Mouse (Mus musculus) 416B (cell line): ENCODE data around the gene A130010J15Rik.

Experiments
- DNase-seq: peaks from one replicate; pipeline ENCODE4 v3.0.0; 2011; ENCODE audit warnings: low read depth

Gene A130010J15Rik

DNA sequence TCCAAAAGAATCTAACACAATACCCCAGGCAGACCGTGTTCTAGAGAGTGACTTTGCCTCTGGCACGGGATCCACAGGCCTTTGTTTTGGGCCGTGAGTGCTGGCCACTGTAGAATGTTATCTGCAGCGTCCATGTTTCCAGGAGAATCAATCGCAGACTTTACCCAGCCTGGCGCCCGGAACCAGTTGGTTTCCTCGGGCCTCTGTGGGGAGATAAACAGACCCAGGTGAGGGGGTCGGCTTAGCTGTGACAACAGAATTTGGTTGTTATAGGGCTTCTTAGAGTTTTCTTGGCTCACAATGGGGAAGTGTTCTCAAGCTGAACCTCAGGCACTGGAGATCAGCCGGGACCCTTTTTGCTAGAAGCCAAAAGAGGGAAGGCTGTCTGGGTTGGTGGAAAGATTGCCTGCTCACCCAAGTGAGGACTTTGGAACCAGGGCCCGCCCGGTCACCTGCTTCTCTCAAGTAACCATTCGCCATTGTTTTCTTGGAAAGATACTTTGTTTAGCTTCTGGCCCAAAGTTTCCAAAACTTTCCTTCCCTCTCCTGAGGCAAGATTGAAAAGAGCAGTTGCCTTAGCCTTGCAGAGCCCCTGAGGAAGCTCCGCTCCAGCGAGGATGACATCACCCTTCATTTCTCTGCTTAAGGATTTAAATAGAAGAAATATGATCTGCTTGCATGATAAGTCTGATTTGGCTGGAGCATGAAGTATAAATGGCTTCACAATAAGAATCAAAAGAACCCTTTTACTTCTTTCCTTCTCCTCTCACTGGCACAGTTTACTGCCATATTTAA lies 11.3 kb upstream of the A130010J15Rik start:
- no peak for DNase-seq

DNA sequence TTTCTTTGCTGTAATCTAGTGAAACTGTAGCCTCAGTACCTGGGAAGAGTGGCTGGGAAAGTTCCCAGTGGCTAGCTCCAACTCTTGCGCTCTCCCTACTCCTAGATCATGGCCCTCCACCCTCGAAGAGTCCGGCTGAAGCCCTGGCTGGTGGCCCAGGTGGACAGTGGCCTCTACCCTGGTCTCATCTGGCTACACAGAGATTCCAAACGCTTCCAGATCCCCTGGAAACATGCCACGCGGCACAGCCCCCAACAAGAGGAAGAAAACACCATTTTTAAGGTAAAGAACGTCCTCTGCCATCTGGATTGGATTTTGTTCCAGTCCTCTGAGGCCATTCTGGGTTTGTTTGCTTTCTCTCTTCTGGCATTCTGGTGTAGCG lies 10.7 kb upstream of the A130010J15Rik start:
- no peak for DNase-seq

DNA sequence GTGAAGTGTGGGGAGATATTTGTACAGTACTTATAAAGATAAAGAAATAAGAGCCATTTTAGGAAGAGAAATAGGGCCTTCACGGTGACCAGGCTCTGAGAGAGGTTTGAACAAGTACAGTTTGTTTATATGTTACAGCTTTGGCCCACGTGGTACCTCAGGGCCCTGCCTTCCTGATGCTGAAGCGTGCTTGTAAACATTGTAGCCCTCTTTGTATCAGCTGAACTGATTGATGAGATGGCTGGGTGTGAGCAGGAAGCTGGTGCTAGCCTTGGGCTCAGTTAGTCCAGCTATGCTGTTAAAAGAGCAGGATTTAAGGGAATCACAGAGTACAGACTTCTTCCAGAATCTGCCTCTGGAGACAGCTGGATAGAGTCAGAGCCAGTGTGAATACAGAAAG lies 8.7 kb upstream of the A130010J15Rik start:
- DNase-seq, result no peak

DNA sequence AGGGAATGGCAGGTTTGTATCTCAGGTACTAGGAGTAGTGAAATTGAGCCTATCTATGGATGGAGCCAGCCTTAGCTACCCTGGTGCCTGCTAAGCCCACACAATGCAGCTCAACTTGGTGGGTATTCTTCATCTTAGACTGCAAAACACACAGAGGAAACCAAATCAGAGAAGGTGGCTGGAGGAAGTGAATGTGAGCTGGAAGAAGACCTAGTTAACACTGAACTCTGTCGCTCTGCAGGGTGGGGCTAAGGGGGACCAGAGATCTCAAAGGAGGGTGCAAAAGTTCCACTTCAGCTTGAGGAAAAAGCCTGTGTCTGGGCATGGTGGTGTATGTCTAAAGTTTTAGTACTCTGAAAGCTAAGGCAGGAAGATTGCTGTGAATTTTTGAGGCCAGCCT lies 8.2 kb upstream of the A130010J15Rik start:
- DNase-seq, result no peak

DNA sequence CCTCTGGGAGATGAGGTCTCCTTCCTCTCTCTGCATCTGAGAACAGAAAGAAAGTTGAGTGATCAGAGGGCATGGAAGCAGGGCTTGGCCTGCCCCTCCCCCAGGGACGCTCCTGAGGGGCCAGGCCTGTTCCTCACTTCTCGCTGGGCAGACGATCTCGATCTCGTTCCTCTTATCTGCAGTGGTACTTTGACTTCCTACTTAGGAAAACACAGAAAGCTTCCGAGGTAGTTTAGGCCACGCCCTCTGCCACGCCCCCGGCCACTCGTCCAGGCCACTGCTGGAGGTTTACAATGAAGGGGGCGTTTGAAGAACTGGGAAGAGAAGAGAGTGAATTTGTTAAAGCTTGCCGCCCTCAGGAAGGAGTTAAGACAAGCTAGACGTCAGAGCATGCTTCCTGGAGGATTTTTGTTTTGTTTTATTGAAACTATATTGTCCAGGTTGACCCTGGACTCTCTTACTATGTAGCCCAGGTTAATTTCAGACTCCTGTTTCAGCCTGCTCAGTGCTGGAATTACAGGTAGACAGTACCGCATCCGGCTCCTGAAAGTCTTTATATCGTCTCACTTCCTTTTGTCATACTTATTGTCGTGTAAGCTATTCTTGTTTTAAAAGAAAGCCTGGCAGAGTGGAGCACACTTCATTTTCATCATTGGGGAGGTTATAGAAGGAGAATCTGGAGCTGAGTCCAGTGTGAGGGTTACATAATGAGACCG lies 7.4 kb upstream of the A130010J15Rik start:
- peak; percentile 93 for DNase-seq

DNA sequence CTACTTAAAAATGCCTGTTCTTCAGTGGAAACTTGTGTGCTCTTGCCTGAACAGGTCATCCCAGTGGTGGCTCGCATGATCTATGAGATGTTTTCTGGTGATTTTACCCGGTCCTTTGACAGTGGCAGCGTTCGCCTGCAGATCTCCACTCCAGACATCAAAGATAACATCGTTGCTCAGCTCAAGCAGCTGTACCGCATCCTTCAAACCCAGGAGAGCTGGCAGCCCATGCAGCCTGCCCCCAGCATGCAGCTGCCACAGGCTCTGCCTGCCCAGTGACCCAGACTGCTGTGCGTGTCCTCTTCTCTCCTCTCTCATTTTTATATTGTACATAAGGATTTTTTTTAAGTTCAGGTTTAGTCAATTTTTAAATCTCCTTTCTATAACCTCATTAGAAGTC lies 1.4 kb downstream of the A130010J15Rik start:
- no peak for DNase-seq

DNA sequence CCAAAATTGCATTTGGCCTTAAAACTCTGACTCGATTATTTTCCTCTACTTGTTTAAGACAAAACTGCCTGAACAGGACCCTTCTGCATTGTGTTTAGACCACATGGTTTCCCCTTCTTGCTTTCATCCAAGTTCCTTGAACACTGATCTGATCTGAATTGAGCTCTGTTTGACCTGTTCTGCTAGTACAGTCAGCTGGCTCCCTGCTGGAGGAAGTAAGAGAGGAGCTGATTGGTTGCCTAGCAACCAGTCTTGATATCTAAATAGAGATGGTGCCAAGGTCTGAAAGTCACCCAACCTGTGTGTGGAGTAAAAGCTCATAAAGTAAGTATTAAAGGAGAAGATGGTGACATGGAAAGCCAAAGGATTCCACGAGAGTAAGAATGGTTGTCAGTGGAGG lies 2.0 kb downstream of the A130010J15Rik start:
- DNase-seq, result no peak

DNA sequence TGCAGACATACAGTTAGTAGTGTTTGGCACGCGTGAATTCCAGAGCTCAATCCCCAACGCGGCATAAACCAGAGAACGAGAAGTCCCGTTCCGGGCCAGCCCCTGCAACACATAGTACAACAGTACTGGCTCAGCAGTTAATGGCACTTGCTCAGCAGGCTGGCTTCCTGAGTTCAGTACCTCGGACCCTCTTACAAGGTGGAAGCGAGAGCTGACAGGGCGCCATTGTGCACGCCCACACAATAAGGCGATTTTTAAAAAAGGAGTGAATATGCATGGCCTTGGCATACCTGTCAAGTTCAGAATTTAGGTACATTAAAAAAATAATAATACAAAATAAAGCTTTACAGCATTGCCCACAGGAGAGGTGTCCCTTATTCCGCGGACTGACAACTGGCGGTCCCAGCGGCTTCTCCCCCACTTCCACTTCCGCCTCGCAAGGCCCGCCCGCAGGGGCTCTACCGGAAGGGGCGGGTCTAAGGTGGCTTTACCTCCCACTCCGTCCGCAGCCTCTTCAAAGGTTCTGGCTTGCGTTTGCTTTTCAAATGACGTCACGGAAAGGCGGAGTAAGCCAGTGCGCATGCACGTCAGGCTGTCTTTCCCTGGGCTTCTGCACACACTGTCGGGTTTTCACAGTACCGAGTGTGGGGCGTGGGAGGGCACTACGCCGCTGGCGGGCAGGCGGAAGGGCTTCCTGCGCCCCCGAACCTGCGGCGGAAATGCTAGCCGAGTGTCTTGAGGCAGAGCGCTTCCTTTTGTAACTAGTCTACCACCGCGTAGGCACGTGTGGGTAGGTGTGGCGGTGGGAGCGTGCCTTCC lies 5.4 kb downstream of the A130010J15Rik start:
- DNase-seq, result peak; percentile 99

DNA sequence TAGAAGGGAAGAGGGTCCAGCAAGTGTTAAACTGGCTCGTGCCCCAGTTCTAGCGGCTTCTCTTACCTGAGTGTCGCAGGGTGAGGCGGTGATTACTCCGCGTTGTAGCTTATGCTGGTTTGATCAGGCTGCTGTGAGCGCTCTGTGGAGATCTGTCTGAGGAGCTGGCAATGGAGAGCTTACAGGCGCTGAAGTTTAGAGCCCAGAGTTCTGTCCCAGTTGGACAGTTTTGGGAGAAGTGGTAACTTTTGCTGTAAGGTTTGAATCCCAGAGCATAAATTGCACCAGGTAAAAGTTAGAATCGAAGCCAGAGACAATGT lies 5.9 kb downstream of the A130010J15Rik start:
- DNase-seq, result no peak

DNA sequence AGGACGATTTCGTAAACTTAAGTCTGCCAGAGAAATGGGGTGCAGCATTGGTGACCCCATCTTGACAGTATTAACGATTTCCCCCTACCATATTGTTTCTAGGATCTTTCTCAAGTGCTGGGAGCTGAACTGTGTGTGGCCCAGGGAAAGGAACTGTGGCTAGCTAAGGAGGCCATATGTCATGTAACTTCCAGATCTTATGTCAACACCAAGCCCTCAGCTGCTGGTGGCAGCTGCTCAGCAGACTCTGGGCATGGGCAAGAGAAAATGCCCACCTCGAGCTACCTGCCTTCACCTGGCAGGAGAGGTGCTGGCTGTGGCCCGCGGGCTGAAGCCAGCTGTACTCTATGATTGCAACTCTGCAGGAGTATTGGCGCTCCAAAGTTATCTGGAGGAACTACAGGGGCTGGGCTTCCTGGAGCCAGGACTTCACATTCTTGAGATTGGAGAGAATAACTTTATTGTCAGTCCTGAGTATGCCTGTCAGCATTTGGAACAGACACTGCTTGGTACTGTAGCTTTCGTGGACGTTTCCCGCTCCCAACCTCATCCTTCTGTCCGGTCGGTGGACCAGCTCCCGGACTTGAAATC lies 6.4 kb downstream of the A130010J15Rik start:
- peak; percentile 34 for DNase-seq

DNA sequence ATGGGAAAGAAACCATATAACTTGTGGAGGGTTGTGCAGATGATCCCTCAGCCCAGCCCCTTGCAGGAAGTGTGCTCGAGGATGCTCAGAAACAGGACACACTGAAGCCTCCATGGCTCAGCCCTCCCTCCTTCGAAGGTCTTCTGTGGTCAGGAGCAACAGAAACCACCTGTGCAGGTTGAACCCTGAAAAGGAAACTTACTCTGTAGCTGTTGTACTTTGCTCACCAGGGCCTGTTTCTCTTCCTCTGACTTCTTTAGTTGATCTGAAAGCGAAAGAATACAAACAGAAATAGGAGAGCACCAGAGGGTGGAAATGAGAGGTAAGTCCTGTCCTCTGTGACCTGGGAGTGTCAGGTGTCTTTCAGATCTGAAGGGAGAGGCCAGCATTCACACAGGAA lies 13.3 kb downstream of the A130010J15Rik start:
- no peak for DNase-seq

DNA sequence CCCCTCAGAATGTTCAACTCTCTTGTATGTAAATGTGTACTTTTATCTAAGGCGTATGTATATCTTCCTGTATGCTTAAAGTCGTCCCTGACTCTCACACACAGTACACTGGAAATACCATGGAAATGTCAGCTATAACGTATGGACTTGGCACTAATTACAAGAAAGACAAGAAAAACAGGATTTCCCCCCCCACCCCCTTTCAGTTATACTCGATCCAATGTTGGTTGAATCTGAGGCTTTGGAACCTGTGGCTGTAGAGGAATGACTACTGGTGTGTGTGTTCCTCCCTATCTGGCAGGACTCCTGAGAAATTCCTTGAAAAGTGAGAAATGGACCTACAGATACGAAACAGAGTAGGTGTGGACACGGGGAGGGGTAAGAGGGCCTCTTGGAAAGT lies 20.4 kb downstream of the A130010J15Rik start:
- DNase-seq, result no peak

DNA sequence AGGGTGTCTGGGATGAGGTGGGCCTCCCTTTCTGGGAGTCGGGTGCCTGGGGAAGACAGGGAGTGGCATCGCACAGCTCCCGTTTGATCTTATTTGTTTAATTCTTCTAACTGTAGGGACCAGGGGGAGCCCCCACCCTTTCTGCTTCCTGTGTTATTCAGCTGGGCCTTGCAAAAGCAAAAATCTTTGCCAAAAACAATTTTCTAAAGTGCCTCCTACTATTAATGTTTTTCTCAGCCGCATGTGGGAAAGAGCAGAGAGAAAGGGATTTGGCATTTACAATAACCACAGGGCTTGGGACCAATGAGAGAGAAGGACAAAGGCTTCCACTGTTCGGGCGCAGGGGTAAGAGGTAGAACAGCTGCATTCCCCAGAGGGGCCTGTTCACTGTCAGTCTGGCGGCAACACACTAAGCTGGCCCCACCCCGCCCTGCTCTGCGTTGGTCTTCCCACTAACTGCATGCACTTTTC lies 21.3 kb downstream of the A130010J15Rik start:
- DNase-seq, result no peak

DNA sequence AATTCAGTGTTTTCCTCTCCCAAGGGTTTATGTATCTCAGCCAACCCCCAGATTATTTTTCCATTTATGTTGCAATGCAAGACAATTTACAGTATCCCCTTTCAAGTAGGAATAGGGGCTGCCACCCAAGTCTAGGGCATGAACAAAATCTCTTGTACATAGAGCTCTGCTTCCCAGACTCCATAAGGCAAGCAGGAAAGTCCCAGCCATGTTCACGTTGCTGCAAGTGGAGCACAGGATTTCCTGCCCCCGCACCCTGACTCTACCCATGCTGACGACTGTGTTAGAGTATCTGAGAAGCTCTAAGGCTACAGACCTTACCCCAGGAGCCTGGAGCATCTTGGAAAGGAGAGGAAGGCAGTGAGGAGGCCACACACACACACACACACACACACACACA lies 21.9 kb downstream of the A130010J15Rik start:
- no peak for DNase-seq

DNA sequence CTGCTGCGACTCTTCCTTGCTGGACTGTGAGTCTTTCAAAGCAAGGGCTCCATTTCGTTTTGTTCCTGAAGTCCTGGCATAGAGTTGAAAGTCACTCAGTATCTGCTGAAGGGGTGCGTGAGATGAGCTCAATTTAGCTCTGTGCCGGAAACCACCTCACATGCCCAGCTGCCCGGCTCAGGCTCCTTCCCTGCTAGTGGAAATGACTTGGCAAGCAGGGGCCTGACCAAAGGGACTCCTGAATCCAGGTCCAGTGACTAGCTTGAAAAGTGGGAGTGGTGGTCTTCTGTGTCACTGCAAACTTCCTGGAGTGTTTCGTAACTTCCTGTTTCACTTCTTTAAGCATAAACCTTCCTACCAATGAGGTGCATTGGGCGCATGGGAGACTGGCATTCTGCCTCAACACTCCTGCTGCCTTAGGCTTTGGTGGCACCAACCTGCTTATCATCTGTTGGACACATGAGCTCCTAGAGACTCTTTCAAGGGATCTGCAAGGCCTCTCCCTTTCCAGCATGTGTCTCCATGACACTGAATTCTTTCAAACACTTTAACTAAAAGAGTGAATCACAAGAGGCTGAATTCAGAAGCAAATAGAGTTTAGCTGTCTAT lies 23.9 kb downstream of the A130010J15Rik start:
- DNase-seq, result peak; percentile 86

DNA sequence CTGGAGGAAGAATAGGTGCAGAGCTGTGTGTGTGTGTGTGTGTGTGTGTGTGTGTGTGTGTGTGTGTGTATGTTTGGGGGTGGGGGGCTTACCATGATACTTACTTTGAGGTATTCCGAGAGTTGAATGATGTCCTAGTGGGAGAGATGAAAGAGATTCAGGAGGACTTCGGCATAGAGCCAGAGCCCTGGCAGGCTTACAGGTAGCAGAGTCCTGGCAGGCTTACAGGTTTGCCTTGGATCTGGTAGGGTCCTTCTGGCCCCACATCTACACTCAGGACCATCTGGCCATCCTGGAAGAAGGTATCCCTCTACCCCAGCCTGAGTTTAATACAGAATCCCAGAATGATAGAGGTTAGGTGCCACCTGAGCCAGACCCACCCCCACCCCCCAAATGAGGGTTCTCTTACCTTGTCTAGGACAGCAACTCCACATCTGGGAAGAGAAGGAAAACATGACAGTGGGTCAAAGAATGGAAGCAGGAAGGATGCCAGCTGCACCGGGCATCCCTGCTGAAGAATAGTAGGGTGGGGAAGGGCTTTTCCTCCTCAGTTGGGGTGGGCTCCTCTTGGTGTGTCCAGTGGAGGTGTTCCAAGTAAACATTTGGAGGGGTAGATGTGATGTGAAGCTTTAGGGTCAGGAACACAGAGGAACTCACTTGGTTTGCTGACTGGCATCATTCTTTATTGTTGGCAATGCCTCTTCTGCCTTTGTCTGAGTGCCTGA lies 26.7 kb downstream of the A130010J15Rik start:
- DNase-seq, result no peak

DNA sequence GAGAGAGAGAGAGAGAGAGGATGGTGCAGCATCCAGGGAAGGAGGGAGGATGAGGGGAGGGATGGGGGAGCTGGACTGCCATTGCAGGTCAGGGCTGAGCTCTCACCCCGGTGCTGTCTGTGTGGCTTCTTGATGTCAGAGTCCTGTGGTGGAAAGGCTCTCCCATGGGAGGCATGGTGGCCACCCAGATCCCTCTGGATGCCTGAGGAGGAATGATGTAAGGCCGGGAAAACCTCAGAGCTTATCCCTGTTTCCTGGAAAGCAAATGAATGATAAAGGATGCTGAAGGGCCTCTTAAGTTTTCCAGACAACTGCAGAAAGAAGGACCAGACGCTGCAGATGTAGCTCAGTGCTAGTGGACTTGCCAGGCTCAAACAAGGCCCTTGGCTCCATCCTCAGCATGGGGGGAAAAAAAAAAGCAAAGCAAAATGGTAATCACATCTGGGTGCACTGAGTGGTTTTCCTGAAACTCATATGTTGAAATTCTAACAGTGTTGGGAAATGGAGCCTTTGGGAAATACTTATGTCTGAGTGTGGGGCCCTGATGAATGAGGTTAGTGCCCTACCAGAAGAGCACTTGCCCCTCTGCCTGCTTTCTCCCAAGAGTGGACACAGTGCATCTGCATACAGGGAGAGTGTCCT lies 27.4 kb downstream of the A130010J15Rik start:
- DNase-seq, result no peak

DNA sequence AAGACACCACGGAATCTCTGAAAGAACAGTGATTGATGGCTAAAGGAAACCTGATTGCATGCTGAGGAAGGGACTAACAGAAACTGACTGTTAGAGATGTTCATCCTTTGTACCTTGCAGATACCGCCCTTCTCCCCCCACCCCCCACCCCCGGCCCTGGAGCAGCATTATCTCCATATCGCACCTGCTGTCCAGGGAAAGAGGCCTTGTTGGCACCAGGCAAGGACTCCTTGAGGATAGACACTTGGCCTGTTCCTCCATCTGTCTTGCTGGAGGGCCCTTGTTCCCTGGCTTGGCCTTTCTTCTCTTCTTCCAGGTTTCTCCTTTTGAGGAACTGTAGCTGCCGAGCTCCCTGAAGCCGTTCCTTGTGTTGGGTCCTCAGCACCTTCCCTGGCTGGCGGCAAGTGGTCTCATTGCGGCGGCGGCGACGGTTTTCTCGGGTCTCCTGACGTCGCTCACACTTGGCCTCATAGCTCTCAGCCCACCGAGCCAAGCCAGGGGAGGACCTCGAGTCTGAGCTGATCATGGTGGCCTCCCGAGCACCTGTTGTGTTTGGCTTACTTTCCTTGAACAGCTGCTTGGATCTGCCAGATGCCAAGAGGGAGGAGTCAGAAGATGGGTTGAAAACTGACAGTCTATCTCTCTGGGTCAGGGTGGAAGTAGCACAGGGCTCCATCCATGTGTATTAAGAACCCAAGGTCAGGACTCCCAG lies 29.8 kb downstream of the A130010J15Rik start:
- no peak for DNase-seq

DNA sequence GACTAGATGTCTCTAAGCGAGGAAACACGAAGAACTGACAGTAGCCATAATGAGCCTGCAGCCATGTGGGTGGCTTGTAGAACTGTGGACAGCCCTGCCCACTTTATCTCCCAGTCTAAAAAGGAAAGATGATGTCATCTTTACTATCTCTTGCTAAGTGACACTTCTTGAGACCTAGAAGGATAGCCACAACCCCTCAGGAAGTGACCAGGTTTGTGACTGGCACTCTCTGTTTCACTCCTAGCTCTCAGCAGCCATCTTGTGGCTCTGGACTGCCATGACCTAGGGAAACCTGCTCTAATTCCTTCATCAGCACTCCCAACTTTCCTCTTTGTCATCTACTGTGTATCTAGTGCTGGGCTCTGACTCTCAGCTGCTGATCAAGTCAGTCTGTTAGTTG lies 30.5 kb downstream of the A130010J15Rik start:
- DNase-seq, result peak; percentile 78
